Mouse (Mus musculus) ES-Bruce4 (cell line): Measurements from ENCODE around the gene Sel1l3.

Experiments used
- CTCF ChIP-seq: IDR thresholded peaks from one replicate; pipeline ENCODE4 v1.8.1; 2011; ENCODE audit warnings: low read depth, low read length
- EP300 ChIP-seq: IDR thresholded peaks from 2 replicates; pipeline ENCODE4 v1.6.1; 2011; ENCODE audit warnings: low read depth, low read length; ENCODE audit not compliant: insufficient read depth
- POLR2A ChIP-seq: IDR thresholded peaks from one replicate; pipeline ENCODE4 v1.8.1; 2011; ENCODE audit warnings: low read length; ENCODE audit not compliant: insufficient read depth

DNA sequence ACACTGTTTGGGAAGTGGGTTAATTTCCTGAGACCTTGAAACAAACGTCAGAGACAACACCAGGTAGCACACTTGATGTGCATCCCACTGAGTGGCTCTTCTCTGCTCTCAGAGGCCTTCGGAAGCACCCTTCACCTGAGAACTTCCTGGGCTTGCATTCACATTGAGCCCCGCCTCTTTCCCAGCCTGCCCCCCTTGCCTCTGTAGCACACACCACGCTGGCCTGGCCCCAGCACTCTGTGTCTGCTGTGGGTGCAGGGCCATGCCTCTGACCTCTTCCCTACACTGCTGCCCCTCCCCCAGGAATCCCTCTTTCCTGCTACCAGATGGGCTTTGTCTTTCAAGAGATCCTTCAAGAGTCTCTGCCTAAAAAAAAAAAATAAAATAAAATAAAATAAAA is 21.8 kb upstream of the Sel1l3 start:
- TF ChIP-seq CTCF (no peak), POLR2A (no peak), EP300 (no peak)
